Mouse (Mus musculus): ENCODE data around the gene Bub1b.

GRCm38 (mm10) chr2:118620101-118620500, 22.1 kb downstream of the Bub1b start:
- TF ChIP-seq CTCF (IDR thresholded peaks at IDR 0.05; ENCODE audit: low read depth) (no peak), EP300 (optimal IDR thresholded peaks at IDR 0.05) (no peak)

Measured in stomach, postnatal 0 days (tissue).